Mouse (Mus musculus): Measurements from ENCODE around the gene Tsnaxip1. TPM values are rescaled to one million over a fixed set of nuclear protein-coding genes. Genes with fewer than 3 reads are reported as not detected.

Gene Tsnaxip1
- polyA plus RNA-seq, 1 experiment from 2014 or later, result 0.23 TPM

GRCm38 (mm10) chr8:105853178-105853577 is 25.6 kb downstream of the Tsnaxip1 start, which contains the start of gene Cenpt:
Gene Cenpt (minus strand): TSS chr8:105853278.
- DNase-seq (ENCODE audit: low spot score), result no peak
- Histone ChIP-seq H3K4me3 (ENCODE audit: low read depth, low read length) (no peak within 1 kb of the TSS), H3K4me1 (replicated peaks; ENCODE audit: control insufficient read depth, insufficient read depth, low read length) (peaks cover 14% of the 10 kb centered on the region; the same call in 1 of the 2 replicates), H3K27me3 (ENCODE audit: control insufficient read depth, insufficient read depth, low read length) (no peaks in the 10 kb centered on the region), H3K36me3 (ENCODE audit: control insufficient read depth, insufficient read depth, low read length) (peaks cover 8% of the 10 kb centered on the region), H3K27ac (ENCODE audit: low read depth, low read length) (no peak within 1 kb of the TSS), H3K4me2 (ENCODE audit: low read depth, low read length, severe bottlenecking) (no peak within 1 kb of the TSS), H3K9me3 (ENCODE audit: control insufficient read depth, low read length) (no peaks in the 10 kb centered on the region), H3K9ac (ENCODE audit: low read length) (no peak within 1 kb of the TSS)
- WGBS, result 89% methylated on average over 3 of the region's 3 CpGs
- no peak for ATAC-seq (replicated peaks; ENCODE audit: low FRiP score)

GRCm38 (mm10) chr8:105854303-105854702 is 26.8 kb downstream of the Tsnaxip1 start:
- 27% methylated on average over 8 of the region's 8 CpGs for WGBS
- Histone ChIP-seq H3K4me2 (ENCODE audit: low read depth, low read length, severe bottlenecking) (peak overlapping the region; percentile 26; the same call in 1 of the 2 replicates), H3K4me1 (replicated peaks; ENCODE audit: control insufficient read depth, insufficient read depth, low read length) (peaks cover 14% of the 10 kb centered on the region), H3K9ac (ENCODE audit: low read length) (peak overlapping the region; percentile 79), H3K9me3 (ENCODE audit: control insufficient read depth, low read length) (no peaks in the 10 kb centered on the region), H3K36me3 (ENCODE audit: control insufficient read depth, insufficient read depth, low read length) (peaks cover 1% of the 10 kb centered on the region; the same call in 1 of the 2 replicates), H3K4me3 (ENCODE audit: low read depth, low read length) (peak overlapping the region; percentile 78), H3K27me3 (ENCODE audit: control insufficient read depth, insufficient read depth, low read length) (no peaks in the 10 kb centered on the region), H3K27ac (ENCODE audit: low read depth, low read length) (no peak overlapping the region)
- ATAC-seq (replicated peaks; ENCODE audit: low FRiP score) (peak; percentile 18; the same call in 1 of the 2 replicates), DNase-seq (ENCODE audit: low spot score) (no peak)

GRCm38 (mm10) chr8:105854715-105855216 is 27.2 kb downstream of the Tsnaxip1 start, which contains the start of gene Thap11:
Gene Thap11 (plus strand): TSS chr8:105855132.
- under 1% methylated on average over 43 of the region's 43 CpGs for WGBS
- Histone ChIP-seq H3K27ac (ENCODE audit: low read depth, low read length) (peak within 1 kb of the TSS; percentile 62), H3K4me1 (replicated peaks; ENCODE audit: control insufficient read depth, insufficient read depth, low read length) (peaks cover 17% of the 10 kb centered on the region), H3K27me3 (ENCODE audit: control insufficient read depth, insufficient read depth, low read length) (no peaks in the 10 kb centered on the region), H3K4me2 (ENCODE audit: low read depth, low read length, severe bottlenecking) (peak within 1 kb of the TSS; percentile 97), H3K4me3 (ENCODE audit: low read depth, low read length) (peak within 1 kb of the TSS; percentile 78), H3K9me3 (ENCODE audit: control insufficient read depth, low read length) (no peaks in the 10 kb centered on the region), H3K36me3 (ENCODE audit: control insufficient read depth, insufficient read depth, low read length) (no peaks in the 10 kb centered on the region), H3K9ac (ENCODE audit: low read length) (peak within 1 kb of the TSS; percentile 79)
- DNase-seq (ENCODE audit: low spot score) (peak; percentile 97), ATAC-seq (replicated peaks; ENCODE audit: low FRiP score) (peak; percentile 91)

GRCm38 (mm10) chr8:105855248-105856167 is 28.0 kb downstream of the Tsnaxip1 start:
- ATAC-seq (replicated peaks; ENCODE audit: low FRiP score) (peak; percentile 11; the same call in 1 of the 2 replicates), DNase-seq (ENCODE audit: low spot score) (no peak)
- Histone ChIP-seq H3K27me3 (ENCODE audit: control insufficient read depth, insufficient read depth, low read length) (no peaks in the 10 kb centered on the region), H3K36me3 (ENCODE audit: control insufficient read depth, insufficient read depth, low read length) (no peaks in the 10 kb centered on the region), H3K27ac (ENCODE audit: low read depth, low read length) (peak overlapping the region; percentile 46), H3K9me3 (ENCODE audit: control insufficient read depth, low read length) (no peaks in the 10 kb centered on the region), H3K4me1 (replicated peaks; ENCODE audit: control insufficient read depth, insufficient read depth, low read length) (peaks cover 17% of the 10 kb centered on the region), H3K9ac (ENCODE audit: low read length) (peak overlapping the region; percentile 79), H3K4me3 (ENCODE audit: low read depth, low read length) (peak overlapping the region; percentile 78), H3K4me2 (ENCODE audit: low read depth, low read length, severe bottlenecking) (peak overlapping the region; percentile 97)
- WGBS, result under 1% methylated on average over 70 of the region's 71 CpGs

GRCm38 (mm10) chr8:105856168-105856835 is 28.8 kb downstream of the Tsnaxip1 start:
- peak overlapping the region; percentile 97 for H3K4me2 ChIP-seq (ENCODE audit: low read depth, low read length, severe bottlenecking)
- H3K27me3 ChIP-seq (ENCODE audit: control insufficient read depth, insufficient read depth, low read length), result no peaks in the 10 kb centered on the region
- H3K4me3 ChIP-seq (ENCODE audit: low read depth, low read length), result peak overlapping the region; percentile 78
- H3K4me1 ChIP-seq (replicated peaks; ENCODE audit: control insufficient read depth, insufficient read depth, low read length), result peaks cover 17% of the 10 kb centered on the region
- WGBS, result 26% methylated on average over 15 of the region's 15 CpGs
- H3K36me3 ChIP-seq (ENCODE audit: control insufficient read depth, insufficient read depth, low read length), result no peaks in the 10 kb centered on the region
- DNase-seq (ENCODE audit: low spot score), result peak; percentile 53
- ATAC-seq (replicated peaks; ENCODE audit: low FRiP score), result no peak
- no peak overlapping the region; the same call in 1 of the 2 replicates for H3K27ac ChIP-seq (ENCODE audit: low read depth, low read length)
- H3K9ac ChIP-seq (ENCODE audit: low read length), result peak overlapping the region; percentile 79
- H3K9me3 ChIP-seq (ENCODE audit: control insufficient read depth, low read length), result no peaks in the 10 kb centered on the region

GRCm38 (mm10) chr8:105858495-105858894 is 31.0 kb downstream of the Tsnaxip1 start:
- H3K4me3 ChIP-seq (ENCODE audit: low read depth, low read length), result no peak overlapping the region
- no peak overlapping the region for H3K27ac ChIP-seq (ENCODE audit: low read depth, low read length)
- ATAC-seq (replicated peaks; ENCODE audit: low FRiP score) (no peak), DNase-seq (ENCODE audit: low spot score) (no peak)
- H3K4me1 ChIP-seq (replicated peaks; ENCODE audit: control insufficient read depth, insufficient read depth, low read length), result peaks cover 28% of the 10 kb centered on the region
- H3K4me2 ChIP-seq (ENCODE audit: low read depth, low read length, severe bottlenecking), result no peak overlapping the region
- no peaks in the 10 kb centered on the region for H3K27me3 ChIP-seq (ENCODE audit: control insufficient read depth, insufficient read depth, low read length)
- 85% methylated on average over 5 of the region's 5 CpGs for WGBS
- H3K9ac ChIP-seq (ENCODE audit: low read length), result no peak overlapping the region
- no peaks in the 10 kb centered on the region for H3K36me3 ChIP-seq (ENCODE audit: control insufficient read depth, insufficient read depth, low read length)
- no peaks in the 10 kb centered on the region for H3K9me3 ChIP-seq (ENCODE audit: control insufficient read depth, low read length)

GRCm38 (mm10) chr8:105859314-105859713 is 31.8 kb downstream of the Tsnaxip1 start:
- Histone ChIP-seq H3K4me1 (replicated peaks; ENCODE audit: control insufficient read depth, insufficient read depth, low read length) (peaks cover 28% of the 10 kb centered on the region), H3K27me3 (ENCODE audit: control insufficient read depth, insufficient read depth, low read length) (no peaks in the 10 kb centered on the region), H3K4me2 (ENCODE audit: low read depth, low read length, severe bottlenecking) (peak overlapping the region; percentile 88; the same call in 1 of the 2 replicates), H3K9me3 (ENCODE audit: control insufficient read depth, low read length) (no peaks in the 10 kb centered on the region), H3K36me3 (ENCODE audit: control insufficient read depth, insufficient read depth, low read length) (no peaks in the 10 kb centered on the region), H3K27ac (ENCODE audit: low read depth, low read length) (peak overlapping the region; percentile 78; the same call in 1 of the 2 replicates), H3K4me3 (ENCODE audit: low read depth, low read length) (no peak overlapping the region), H3K9ac (ENCODE audit: low read length) (peak overlapping the region; percentile 58)
- ATAC-seq (replicated peaks; ENCODE audit: low FRiP score) (no peak), DNase-seq (ENCODE audit: low spot score) (no peak)
- WGBS, result 88% methylated on average over 5 of the region's 5 CpGs
